Mouse (Mus musculus): ENCODE data around the gene Ift122.
"Not testable (repeated sequence)": the region's sequence is repeated elsewhere in the genome, so short reads cannot be mapped to it uniquely, and the experiment has no call there.

Ift122 gene

GRCm38 (mm10) chr6:115846640-115847411 is 6.4 kb upstream of the Ift122 start:
- DNase-seq: peak; percentile 72

- DNase-seq: no peak
These were observed 4.5 kb upstream of the Ift122 start for GRCm38 (mm10) chr6:115848598-115849304.

- no peak for DNase-seq
These were observed 702 bp upstream of the Ift122 start for GRCm38 (mm10) chr6:115852446-115853090.

- DNase-seq: peak; percentile 32
These were observed 715 bp downstream of the Ift122 start for GRCm38 (mm10) chr6:115853985-115854384.

GRCm38 (mm10) chr6:115854432-115854831 is 1.2 kb downstream of the Ift122 start:
- peak; percentile 31 for DNase-seq

GRCm38 (mm10) chr6:115855733-115856360 is 2.6 kb downstream of the Ift122 start:
- no peak for DNase-seq

GRCm38 (mm10) chr6:115856361-115856745 is 3.1 kb downstream of the Ift122 start:
- DNase-seq: no peak

- no peak for DNase-seq
These were observed 6.0 kb downstream of the Ift122 start for GRCm38 (mm10) chr6:115859258-115859657.

- DNase-seq: no peak
These were observed 6.8 kb downstream of the Ift122 start for GRCm38 (mm10) chr6:115860027-115860556.

GRCm38 (mm10) chr6:115863340-115863841 is 10.1 kb downstream of the Ift122 start:
- DNase-seq: no peak

GRCm38 (mm10) chr6:115865246-115865645 is 12.0 kb downstream of the Ift122 start:
- no peak for DNase-seq

- DNase-seq: not testable (repeated sequence)
These were observed 13.9 kb downstream of the Ift122 start for GRCm38 (mm10) chr6:115867157-115867556.

GRCm38 (mm10) chr6:115871318-115871717 is 18.0 kb downstream of the Ift122 start:
- DNase-seq: not testable (repeated sequence)

- no peak for DNase-seq
These were observed 24.0 kb downstream of the Ift122 start for GRCm38 (mm10) chr6:115877239-115877638.

GRCm38 (mm10) chr6:115878694-115879093 is 25.4 kb downstream of the Ift122 start:
- no peak for DNase-seq

- DNase-seq: no peak
These were observed 26.5 kb downstream of the Ift122 start for GRCm38 (mm10) chr6:115879736-115880135.

- no peak for DNase-seq
These were observed 27.5 kb downstream of the Ift122 start for GRCm38 (mm10) chr6:115880751-115881150.

- DNase-seq: no peak
These were observed 30.7 kb downstream of the Ift122 start for GRCm38 (mm10) chr6:115884018-115884417.

- no peak for DNase-seq
These were observed 33.6 kb downstream of the Ift122 start for GRCm38 (mm10) chr6:115886894-115887293.

GRCm38 (mm10) chr6:115888296-115888695 is 35.0 kb downstream of the Ift122 start:
- DNase-seq: no peak

- DNase-seq: no peak
These were observed 37.3 kb downstream of the Ift122 start for GRCm38 (mm10) chr6:115890601-115891000.

GRCm38 (mm10) chr6:115891061-115891460 is 37.8 kb downstream of the Ift122 start:
- no peak for DNase-seq

Measured in cerebellum, adult 9-10 months (tissue).